Mouse (Mus musculus): ENCODE measurements at regions not wholly inside any gene's neighbourhood (a gene's known extent, or its start where the extent isn't known, plus 50 kb on each side); places are given as distances from the start of the nearest gene placed in this dataset.

- DNase-seq: no peak
These were observed 126.3 kb upstream of the Itgb1 start for GRCm38 (mm10) chr8:128559004-128559662.

DNA sequence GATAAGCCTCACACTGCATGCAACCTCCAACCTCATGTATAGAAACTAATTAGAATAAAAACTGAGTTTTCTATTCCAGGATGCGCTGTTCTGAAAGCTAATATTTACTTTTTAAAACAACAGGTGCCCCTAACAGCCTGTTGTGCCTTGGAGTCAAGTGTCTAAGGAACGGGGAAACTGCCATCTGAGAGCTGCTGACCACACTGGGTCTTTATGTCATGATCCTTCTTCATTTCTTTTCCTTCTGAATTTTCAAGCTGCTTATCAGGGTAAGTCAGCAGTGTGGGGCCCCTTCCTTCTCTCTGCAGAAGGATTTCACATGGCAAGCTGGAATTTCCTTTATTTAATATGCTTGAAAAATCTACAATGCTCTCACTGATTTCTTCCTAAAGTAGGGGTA lies 125.0 kb upstream of the Itgb1 start:
- no peak for DNase-seq

GRCm38 (mm10) chr8:128561016-128561415 lies 124.4 kb upstream of the Itgb1 start:
- DNase-seq: no peak

- peak; percentile 22 for DNase-seq
These were observed 122.8 kb upstream of the Itgb1 start for GRCm38 (mm10) chr8:128562625-128563024.

- peak; percentile 25 for DNase-seq
These were observed 121.7 kb upstream of the Itgb1 start for GRCm38 (mm10) chr8:128563744-128564143.

GRCm38 (mm10) chr8:128572291-128572690 lies 113.2 kb upstream of the Itgb1 start:
- no peak for DNase-seq

- no peak for DNase-seq
These were observed 91.3 kb upstream of the Itgb1 start for GRCm38 (mm10) chr8:128594114-128594513.

GRCm38 (mm10) chr8:128594780-128595179 lies 90.7 kb upstream of the Itgb1 start:
- peak; percentile 60 for DNase-seq

DNA sequence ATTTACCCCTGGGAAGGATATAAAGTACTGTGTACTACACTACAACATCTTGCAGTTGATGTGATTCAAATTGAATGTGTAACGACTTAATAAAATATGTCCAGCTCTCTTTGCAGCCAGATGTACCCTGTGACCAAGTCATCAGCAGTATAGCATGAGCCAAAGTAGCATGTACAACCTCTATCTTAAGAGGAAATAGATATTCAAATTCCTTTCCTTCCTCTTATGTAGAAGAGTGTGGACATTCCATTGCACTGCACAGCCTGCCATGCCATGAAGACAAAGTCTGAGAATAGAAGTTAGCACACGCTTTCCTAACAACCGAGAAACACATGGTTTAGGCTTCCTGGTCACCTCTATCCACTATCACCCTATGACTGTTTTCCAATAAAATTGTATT lies 79.9 kb upstream of the Itgb1 start:
- DNase-seq: no peak

DNA sequence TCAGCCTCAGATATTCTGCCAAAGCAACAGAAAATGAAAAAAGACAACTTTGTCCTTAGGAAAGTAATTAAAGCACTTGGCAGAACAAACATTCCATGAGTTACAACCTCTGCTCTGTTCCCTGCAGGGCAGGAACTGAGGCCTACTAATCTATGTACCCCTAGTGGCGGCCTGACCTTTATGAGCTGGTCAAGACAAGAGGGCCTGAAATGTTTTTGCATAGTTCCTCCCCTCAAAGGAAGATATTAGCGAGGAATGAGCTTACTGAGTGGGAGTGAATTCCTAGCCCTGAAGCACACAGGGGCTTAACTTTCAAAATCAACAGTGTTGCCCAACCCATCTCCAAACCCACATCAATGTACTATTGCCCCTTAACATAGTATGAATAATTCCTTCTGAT lies 76.6 kb upstream of the Itgb1 start:
- DNase-seq: peak; percentile 19

DNA sequence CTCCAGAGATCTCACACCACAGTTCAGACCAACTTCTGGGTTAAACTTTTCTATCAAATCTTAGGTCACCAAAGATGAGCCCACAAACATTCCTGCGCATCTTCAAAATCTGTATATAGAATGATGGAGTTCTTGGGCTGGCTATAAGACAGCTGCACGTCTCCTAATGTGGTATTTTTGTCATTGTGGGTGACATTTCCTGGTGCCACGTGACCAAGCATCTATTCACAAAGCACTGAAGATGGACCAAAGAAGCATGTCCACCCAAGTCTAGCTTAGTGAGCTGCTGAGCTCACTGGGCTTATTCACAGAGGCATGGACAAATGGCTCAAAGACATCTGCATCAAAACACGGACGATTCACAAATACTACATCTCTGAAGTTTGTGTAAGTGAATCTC lies 72.8 kb upstream of the Itgb1 start:
- no peak for DNase-seq

DNA sequence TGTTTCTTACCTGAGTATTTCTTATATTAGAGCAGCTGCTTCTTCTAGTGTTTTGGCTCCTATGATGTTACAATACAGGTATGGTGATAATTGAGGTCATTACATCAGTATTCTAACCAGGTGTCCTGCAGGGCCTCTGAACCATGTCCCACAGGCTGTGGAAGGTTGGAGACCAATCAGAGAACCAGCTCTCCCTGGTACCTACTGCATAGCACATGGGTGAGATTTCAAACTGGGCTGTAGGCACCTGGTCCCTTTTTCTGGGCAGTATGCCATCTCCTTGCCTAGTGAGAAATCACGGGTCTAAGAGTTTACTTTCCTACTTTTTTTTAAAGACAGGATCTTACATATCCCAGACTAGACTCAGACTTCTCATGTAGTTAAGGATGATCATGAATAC lies 67.6 kb upstream of the Itgb1 start:
- no peak for DNase-seq

- no peak for DNase-seq
These were observed 66.4 kb upstream of the Itgb1 start for GRCm38 (mm10) chr8:128619086-128619485.
